Comparison of ENCODE assay signal across 9 mouse cellular contexts in the genomic region with DNA sequence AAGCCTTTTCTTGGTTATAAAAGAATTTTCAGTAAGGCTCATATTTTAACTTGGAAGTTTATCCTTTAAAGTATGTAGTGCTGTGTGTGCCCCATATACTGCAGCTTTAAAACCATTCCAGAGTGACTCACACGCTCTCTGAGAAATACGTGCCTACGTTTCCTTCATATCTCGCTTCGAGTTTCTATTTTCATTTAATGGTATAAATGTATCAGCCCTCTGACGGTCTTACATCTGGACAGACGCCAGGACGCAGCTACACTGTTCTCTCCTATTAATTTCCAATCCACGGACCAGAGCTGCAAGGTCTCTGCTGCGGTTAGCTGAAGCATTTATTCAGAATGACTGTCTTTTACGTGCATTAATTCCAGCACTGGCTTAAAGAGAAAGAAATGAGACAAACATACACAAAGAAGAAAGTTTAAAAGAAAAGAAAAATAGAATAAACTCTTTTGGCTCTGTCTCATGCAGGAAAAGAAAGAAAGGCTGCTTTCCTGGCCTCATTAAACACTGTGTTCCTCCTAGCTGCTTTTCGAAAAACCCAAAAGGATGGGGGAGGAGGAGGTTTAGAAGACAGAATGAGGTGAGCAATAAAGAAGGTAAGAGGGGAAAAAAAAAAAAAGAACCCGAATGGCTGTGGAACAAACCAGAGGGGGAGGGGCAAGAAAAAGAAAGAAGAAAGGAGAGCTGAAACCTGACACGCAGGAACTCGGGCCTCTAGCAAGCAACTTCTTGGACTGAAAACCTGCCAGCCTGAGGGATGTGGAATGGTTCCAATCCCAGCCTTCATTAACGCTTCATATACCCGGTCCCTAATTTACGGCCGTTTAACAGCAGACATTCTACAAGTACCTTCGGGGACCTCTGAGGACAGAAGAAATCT. TPM values are rescaled to one million over a fixed set of nuclear protein-coding genes. Genes with fewer than 3 reads are reported as not detected.
DNase-seq lines count a peak whose midpoint lies in the region; ATAC-seq lines count a peak whose summit lies in the region.
"Had no signal": no experiment of that assay in that cellular context is flagged by ENCODE, and none has a peak within 500 bp of the region (broad histone marks: within the 10 kb centered on the region; RNA-seq: fewer than 3 reads in every experiment).

No protein-coding gene starts in this region.

- H3K4me2 ChIP-seq in heart, embryonic 13.5 days: peak overlapping the region; percentile 60
- H3K4me2 ChIP-seq in kidney, embryonic 16.5 days (replicated peaks; ENCODE audit: low read depth, low read length): peak overlapping the region; percentile 43
- 0 out of 2 replicates have a peak overlapping the region, but pooled peaks have one; percentile 7 for H3K4me2 ChIP-seq in midbrain, embryonic 14.5 days (ENCODE audit: low read length)

- WGBS in heart, embryonic 13.5 days: 30% methylated on average over 20 of the region's 20 CpGs
- 8% methylated on average over 20 of the region's 20 CpGs for WGBS in kidney, embryonic 16.5 days
- WGBS in midbrain, embryonic 14.5 days: 37% methylated on average over 20 of the region's 20 CpGs

- H3K27ac ChIP-seq in heart, embryonic 13.5 days (replicated peaks): peak overlapping the region; percentile 89
- peak overlapping the region; percentile 92 for H3K27ac ChIP-seq in kidney, embryonic 16.5 days (ENCODE audit: low read length)
- no peak overlapping the region for H3K27ac ChIP-seq in midbrain, embryonic 14.5 days (replicated peaks; ENCODE audit: low read depth, low read length)

- H3K27me3 ChIP-seq in heart, embryonic 13.5 days (replicated peaks): no peaks in the 10 kb centered on the region
- H3K27me3 ChIP-seq in kidney, embryonic 16.5 days (ENCODE audit: insufficient read depth, low read length): no peaks in the 10 kb centered on the region
- no peaks in the 10 kb centered on the region for H3K27me3 ChIP-seq in midbrain, embryonic 14.5 days (ENCODE audit: control insufficient read depth, insufficient read depth, low read length)

- H3K4me3 ChIP-seq in heart, embryonic 13.5 days: peak overlapping the region; percentile 27
- H3K4me3 ChIP-seq in kidney, embryonic 16.5 days (ENCODE audit: low read length): peak overlapping the region; percentile 13
- no peak overlapping the region for H3K4me3 ChIP-seq in midbrain, embryonic 14.5 days (replicated peaks; ENCODE audit: low read depth, low read length)
- H3K4me3 ChIP-seq: erythroblast, embryonic 14.5 days had no signal

- H3K4me1 ChIP-seq in heart, embryonic 13.5 days: peaks cover 79% of the 10 kb centered on the region
- peaks cover 72% of the 10 kb centered on the region for H3K4me1 ChIP-seq in kidney, embryonic 16.5 days (ENCODE audit: insufficient read depth, low read length)
- H3K4me1 ChIP-seq in midbrain, embryonic 14.5 days (ENCODE audit: control insufficient read depth, insufficient read depth, low read length): peaks cover 29% of the 10 kb centered on the region

- peak overlapping the region; percentile 67 for H3K9ac ChIP-seq in heart, embryonic 13.5 days
- H3K9ac ChIP-seq in kidney, embryonic 16.5 days (replicated peaks; ENCODE audit: low read length): no peak overlapping the region
- no peak overlapping the region; the same call in 1 of the 2 replicates for H3K9ac ChIP-seq in midbrain, embryonic 14.5 days (replicated peaks; ENCODE audit: low read length)

- peak; percentile 49; the same call in 1 of the 2 replicates for ATAC-seq in heart, embryonic 13.5 days (ENCODE audit: extremely low read depth, insufficient number of reproducible peaks, low FRiP score, low TSS enrichment)
- ATAC-seq in kidney, embryonic 16.5 days (ENCODE audit: low FRiP score, low TSS enrichment): peak; percentile 83
- ATAC-seq in midbrain, embryonic 14.5 days (ENCODE audit: low FRiP score, low TSS enrichment): no peak

- peaks cover 48% of the 10 kb centered on the region for H3K36me3 ChIP-seq in heart, embryonic 13.5 days
- H3K36me3 ChIP-seq in kidney, embryonic 16.5 days (ENCODE audit: insufficient read depth, low read length): peaks cover 22% of the 10 kb centered on the region; the same call in 1 of the 2 replicates
- H3K36me3 ChIP-seq in midbrain, embryonic 14.5 days (ENCODE audit: control insufficient read depth, insufficient read depth, low read length): peaks cover 15% of the 10 kb centered on the region

- DNase-seq in right cerebral cortex, postnatal 4 days: peak; percentile 33
- DNase-seq in right cerebral cortex, postnatal 25 days: no peak
- DNase-seq in cerebellum, postnatal 25 days: peak; percentile 37 to 59
- DNase-seq in midbrain, embryonic 14.5 days: peak; percentile 67
- no peak for DNase-seq in thymus, adult 18-20 months
- DNase-seq in layer of hippocampus, postnatal 36 days: no peak

- H3K9me3 ChIP-seq in heart, embryonic 13.5 days: no peaks in the 10 kb centered on the region
- no peaks in the 10 kb centered on the region for H3K9me3 ChIP-seq in kidney, embryonic 16.5 days (ENCODE audit: low read length)
- H3K9me3 ChIP-seq in midbrain, embryonic 14.5 days (ENCODE audit: control insufficient read depth, low read length): no peaks in the 10 kb centered on the region

RNA-seq across cellular contexts. Expression of a gene that starts 40.2 kb away (rescaled TPM):
- polyA plus RNA-seq in heart, embryonic 13.5 days (2015; fragmentation: Nextera tagmentation; extraction: Ambion mirVana): 23.2 and 23.7 TPM in 2 replicates
- 67.3 and 75.5 TPM in 2 replicates for polyA plus RNA-seq in kidney, embryonic 16.5 days (2015; fragmentation: Nextera tagmentation; extraction: Ambion mirVana)
- polyA plus RNA-seq in midbrain, embryonic 14.5 days (2014; fragmentation: Nextera tagmentation; extraction: Ambion mirVana): 114 and 125 TPM in 2 replicates
- total RNA-seq in layer of hippocampus, postnatal 36 days (2021): 100 to 1,000 TPM; 117 to 118 TPM

Comparison
In these comparisons a context has a peak if more than half of its experiments do, and no peak if none do; other contexts are left out.
1. DNase-seq: peak in right cerebral cortex, postnatal 4 days (single experiment), cerebellum, postnatal 25 days (2 of 2) and midbrain, embryonic 14.5 days (single experiment); none in right cerebral cortex, postnatal 25 days (single experiment), thymus, adult 18-20 months (0 of 2) and layer of hippocampus, postnatal 36 days (0 of 2).
2. H3K4me2 ChIP-seq: peak in every context shown above with its lines; median percentile 60 in heart, embryonic 13.5 days; 43 in kidney, embryonic 16.5 days; 7 in midbrain, embryonic 14.5 days.